Mouse (Mus musculus) forebrain, embryonic 10.5 days (tissue): ENCODE measurements at regions not wholly inside any gene's neighbourhood (a gene's known extent, or its start where the extent isn't known, plus 50 kb on each side); places are given as distances from the start of the nearest gene placed in this dataset.
A peak's percentile ranks its signal among the peaks of the same experiment; 100 is the strongest.
"Not testable (repeated sequence)": the region's sequence is repeated elsewhere in the genome, so short reads cannot be mapped to it uniquely, and the experiment has no call there.

Experiments used
- DNase-seq: peaks from one replicate; pipeline ENCODE4 v3.0.0-alpha.2; 2017; ENCODE audit warnings: low spot score; ENCODE audit errors: extremely low spot score
- H3K27ac ChIP-seq: fragments of 300-500 bp; sonication (generic); 2 replicates; pipeline ENCODE4 v1.5.1; 2016; ENCODE audit warnings: mild to moderate bottlenecking
- H3K27me3 ChIP-seq: fragments of 300-500 bp; sonication (generic); 2 replicates; pipeline ENCODE4 v1.6.1; 2016; ENCODE audit warnings: mild to moderate bottlenecking; ENCODE audit not compliant: poor library complexity, severe bottlenecking
- H3K36me3 ChIP-seq: fragments of 300-500 bp; sonication (generic); replicated peaks from 2 replicates; pipeline ENCODE4 v1.6.1; 2016; ENCODE audit warnings: mild to moderate bottlenecking, moderate library complexity
- H3K4me1 ChIP-seq: fragments of 300-500 bp; sonication (generic); 2 replicates; pipeline ENCODE4 v1.6.1; 2016
- H3K4me3 ChIP-seq: fragments of 300-500 bp; sonication (generic); 2 replicates; pipeline ENCODE4 v1.5.1; 2016; ENCODE audit warnings: mild to moderate bottlenecking, moderate library complexity
- H3K9me3 ChIP-seq: fragments of 300-500 bp; sonication (generic); 2 replicates; pipeline ENCODE4 v1.6.1; 2016; ENCODE audit warnings: mild to moderate bottlenecking, moderate library complexity
- WGBS: fragments of 180-500 bp; shearing (Covaris S2); methylation state at CpG from one replicate; pipeline ENCODE4 v1.1.7; 2016; 5-methylcytosine and 5-hydroxymethylcytosine counted together

DNA sequence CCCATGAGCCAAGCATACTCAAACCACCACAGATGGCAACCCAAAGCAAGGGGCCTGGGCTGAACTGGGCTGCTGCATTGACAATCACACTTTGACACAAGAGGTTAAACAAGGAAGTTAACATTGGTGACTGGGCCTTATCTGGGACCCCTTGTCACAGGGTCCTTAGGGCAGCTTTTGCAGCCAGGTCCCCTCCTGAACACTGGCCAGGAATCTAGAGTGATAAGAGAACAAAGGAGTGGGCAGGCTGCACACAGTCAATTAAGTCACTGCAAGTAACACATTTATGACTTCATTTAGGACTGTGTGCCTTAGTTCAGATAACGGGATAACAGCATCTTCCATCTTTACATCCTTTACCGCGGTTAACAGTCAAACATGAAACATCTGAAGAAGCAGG, 663.5 kb upstream of the Gm19410 start:
- H3K4me3 ChIP-seq, DNase-seq, H3K36me3 ChIP-seq, H3K9me3 ChIP-seq, H3K27me3 ChIP-seq, H3K27ac ChIP-seq, H3K4me1 ChIP-seq: not testable (repeated sequence)
- 94% methylated on average over 3 of the region's 3 CpGs for WGBS

DNA sequence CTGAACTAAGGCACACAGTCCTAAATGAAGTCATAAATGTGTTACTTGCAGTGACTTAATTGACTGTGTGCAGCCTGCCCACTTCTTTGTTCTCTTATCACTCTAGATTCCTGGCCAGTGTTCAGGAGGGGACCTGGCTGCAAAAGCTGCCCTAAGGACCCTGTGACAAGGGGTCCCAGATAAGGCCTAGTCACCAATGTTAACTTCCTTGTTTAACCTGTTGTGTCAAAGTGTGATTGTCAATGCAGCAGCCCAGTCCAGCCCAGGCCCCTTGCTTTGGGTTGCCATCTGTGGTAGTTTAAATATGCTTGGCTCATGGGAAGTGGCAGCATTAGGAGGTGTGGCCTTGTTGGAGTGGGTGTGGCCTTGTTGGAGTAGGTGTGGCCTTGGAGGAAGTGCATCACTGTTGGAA, 661.1 kb upstream of the Gm19410 start:
- not testable (repeated sequence) for H3K4me3 ChIP-seq, H3K36me3 ChIP-seq, H3K4me1 ChIP-seq, H3K27ac ChIP-seq, H3K27me3 ChIP-seq, DNase-seq, H3K9me3 ChIP-seq

DNA sequence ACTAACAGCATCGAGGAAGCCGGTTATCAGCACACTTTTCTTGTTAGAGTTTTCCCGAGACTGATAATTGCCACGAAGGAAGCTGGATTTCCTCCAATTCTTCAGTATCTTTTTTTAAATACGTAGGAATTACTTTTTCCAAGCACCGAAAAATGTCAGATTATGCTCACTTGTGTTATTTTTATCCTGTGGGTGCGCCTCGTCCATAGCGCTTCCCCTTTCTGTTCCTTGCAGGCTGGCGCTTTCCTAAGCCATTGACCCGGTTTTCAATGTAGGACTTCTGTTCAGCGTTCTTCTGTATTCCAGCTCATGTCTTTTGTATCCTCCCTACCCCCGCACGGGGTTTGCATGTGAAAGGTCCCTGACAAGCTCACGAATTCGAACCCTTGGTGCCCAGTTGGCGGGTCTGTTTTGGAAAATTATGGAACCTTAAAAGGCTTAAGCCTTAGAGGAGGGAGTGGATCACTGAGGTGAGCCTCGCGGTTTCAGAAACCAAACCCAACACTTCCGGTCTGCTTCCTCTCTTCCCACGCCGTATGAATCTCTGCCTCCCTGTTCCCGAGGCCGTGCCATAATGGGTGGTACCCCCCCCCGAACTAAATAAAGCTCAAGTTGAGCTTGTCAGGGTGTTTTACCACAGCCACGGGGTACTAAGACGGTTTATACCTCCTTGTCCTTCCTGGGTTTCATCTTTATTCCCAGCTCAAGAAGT, 655.9 kb upstream of the Gm19410 start:
- Histone ChIP-seq H3K27me3 (no peaks in the 10 kb centered on the region), H3K4me1 (no peaks in the 10 kb centered on the region), H3K36me3 (no peaks in the 10 kb centered on the region), H3K4me3 (no peak overlapping the region), H3K27ac (no peak overlapping the region), H3K9me3 (no peaks in the 10 kb centered on the region)
- 90% methylated on average over 27 of the region's 27 CpGs for WGBS
- DNase-seq, result no peak

DNA sequence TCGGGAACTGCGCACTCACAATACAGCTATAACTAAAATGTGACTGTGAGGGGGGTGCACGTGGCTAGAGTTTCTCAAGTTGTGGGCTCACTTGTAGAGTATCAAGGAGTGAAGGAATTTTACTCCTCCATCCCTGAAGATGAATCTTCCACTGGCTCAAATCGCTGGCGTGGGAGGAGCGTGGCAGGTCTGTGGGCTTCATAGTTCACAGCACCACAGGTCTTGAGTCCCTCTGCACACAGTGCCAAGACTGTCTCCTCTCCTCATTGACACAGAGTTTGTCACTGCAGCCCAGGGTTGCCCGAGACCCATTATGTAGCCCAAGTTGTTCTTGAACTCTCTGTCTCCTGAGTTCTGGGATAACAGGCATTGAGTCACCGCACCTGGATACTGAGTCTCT, 655.3 kb upstream of the Gm19410 start:
- no peaks in the 10 kb centered on the region for H3K9me3 ChIP-seq
- H3K36me3 ChIP-seq, result no peaks in the 10 kb centered on the region
- H3K27ac ChIP-seq, result no peak overlapping the region
- no peak for DNase-seq
- no peak overlapping the region for H3K4me3 ChIP-seq
- 91% methylated on average over 8 of the region's 8 CpGs for WGBS
- no peaks in the 10 kb centered on the region for H3K27me3 ChIP-seq
- no peaks in the 10 kb centered on the region for H3K4me1 ChIP-seq

DNA sequence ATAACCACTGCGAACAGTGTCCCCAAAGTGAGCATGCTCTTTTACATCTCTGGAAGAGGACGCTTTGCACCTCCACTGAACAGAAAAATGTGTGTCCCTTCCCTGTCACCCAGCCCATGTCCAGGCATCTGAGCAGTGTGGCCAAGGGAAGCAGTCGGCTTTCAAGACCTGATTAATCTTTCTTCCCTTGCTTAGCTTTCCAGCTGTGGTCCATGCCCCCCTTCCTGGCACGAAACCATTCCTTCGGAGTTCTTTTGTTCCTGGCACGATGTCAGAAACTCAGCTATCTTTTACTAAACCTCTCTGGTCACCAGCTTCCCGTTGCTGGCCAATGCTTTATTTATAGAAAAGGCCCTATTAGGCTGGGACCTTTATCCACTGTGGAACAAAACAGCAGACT, 654.5 kb upstream of the Gm19410 start:
- 80% methylated on average over 7 of the region's 7 CpGs for WGBS
- Histone ChIP-seq H3K36me3 (no peaks in the 10 kb centered on the region), H3K27me3 (no peaks in the 10 kb centered on the region), H3K9me3 (peaks cover 3% of the 10 kb centered on the region; the same call in 1 of the 2 replicates), H3K4me1 (no peaks in the 10 kb centered on the region), H3K4me3 (no peak overlapping the region), H3K27ac (no peak overlapping the region)
- DNase-seq, result no peak

DNA sequence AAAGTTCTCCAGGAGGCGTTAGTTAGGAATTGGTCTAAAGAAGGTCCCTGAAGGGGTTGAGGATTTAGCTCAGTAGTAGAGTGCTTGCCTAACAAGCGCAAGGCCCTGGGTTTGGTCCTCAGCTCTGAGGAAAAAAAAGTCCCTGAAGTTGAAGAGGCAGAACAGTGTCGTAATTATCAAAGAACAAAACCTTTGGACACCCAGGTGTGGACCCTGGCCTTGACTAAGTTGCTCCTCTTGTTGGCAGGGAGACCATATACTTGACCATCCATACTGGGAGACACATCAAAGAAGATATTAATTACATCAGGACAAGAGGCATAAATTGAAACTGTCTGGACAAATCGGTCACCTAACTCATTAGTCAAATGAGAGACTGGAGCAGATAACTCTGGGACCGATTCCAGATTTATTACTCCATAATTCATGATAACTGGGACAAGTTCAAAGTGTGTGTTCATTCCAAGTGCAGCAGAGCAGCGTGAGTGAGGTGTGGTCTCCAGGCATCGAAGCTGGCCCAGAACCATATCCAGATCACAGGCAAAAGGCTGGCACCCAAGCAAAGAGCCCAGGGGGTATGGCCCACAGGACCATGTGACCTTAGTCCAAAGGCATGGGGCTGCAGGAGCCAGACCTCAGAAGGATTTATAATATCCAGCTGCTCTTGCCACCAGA, 652.9 kb upstream of the Gm19410 start:
- Histone ChIP-seq H3K36me3 (no peaks in the 10 kb centered on the region), H3K27me3 (no peaks in the 10 kb centered on the region), H3K9me3 (peaks cover 3% of the 10 kb centered on the region; the same call in 1 of the 2 replicates), H3K4me3 (no peak overlapping the region), H3K4me1 (no peaks in the 10 kb centered on the region), H3K27ac (no peak overlapping the region)
- WGBS, result 93% methylated on average over 7 of the region's 7 CpGs
- DNase-seq, result no peak

DNA sequence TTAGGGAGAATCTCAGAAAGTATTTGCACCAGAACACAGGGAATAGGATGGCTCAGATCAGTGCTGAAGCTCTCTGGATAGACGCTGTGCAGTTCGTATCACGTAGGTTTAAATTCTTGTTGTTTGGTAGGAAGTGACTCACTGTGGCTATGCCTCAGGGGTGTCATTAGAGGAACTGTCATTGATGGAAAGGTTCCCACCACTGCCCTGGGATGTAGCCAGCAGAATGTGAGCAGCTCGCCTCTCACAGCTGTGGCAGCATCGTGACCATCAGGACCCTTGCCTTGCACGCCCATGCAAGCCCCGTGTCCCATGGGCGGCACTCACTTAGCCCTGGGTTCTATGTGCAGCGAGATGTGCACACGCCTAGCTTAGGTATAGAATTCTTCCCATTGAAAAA, 651.6 kb upstream of the Gm19410 start:
- WGBS, result 91% methylated on average over 10 of the region's 10 CpGs

DNA sequence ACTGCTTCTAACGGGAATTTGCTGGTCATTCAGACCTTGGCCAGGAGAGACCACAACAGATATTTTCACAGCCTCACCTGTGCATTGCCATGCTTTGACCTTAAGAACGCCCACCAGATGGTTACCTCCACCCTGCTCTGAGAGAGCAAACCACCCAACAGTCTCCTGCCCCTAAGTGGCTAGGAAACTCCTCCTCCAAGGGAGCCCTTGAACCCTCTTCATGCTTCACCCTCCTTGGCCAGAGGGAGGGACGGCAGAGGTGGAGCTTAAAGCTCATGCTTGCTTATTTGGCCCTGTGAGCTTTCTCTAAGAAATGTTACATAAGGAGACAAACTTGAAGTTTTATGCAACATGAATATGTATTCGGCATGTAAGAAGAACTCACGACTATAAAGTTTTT, 645.0 kb upstream of the Gm19410 start:
- Histone ChIP-seq H3K36me3 (no peaks in the 10 kb centered on the region), H3K4me3 (no peak overlapping the region), H3K4me1 (peaks cover 19% of the 10 kb centered on the region), H3K27me3 (no peaks in the 10 kb centered on the region), H3K27ac (no peak overlapping the region), H3K9me3 (peaks cover 1% of the 10 kb centered on the region; the same call in 1 of the 2 replicates)
- WGBS, result 79% methylated on average over 5 of the region's 5 CpGs
- DNase-seq, result no peak

More for the DNA sequence above, 651.6 kb upstream of the Gm19410 start:
- H3K4me1 ChIP-seq, result no peaks in the 10 kb centered on the region
- peaks cover 3% of the 10 kb centered on the region; the same call in 1 of the 2 replicates for H3K9me3 ChIP-seq
- H3K27me3 ChIP-seq, result no peaks in the 10 kb centered on the region
- no peak for DNase-seq
- no peak overlapping the region for H3K4me3 ChIP-seq
- H3K27ac ChIP-seq, result no peak overlapping the region
- no peaks in the 10 kb centered on the region for H3K36me3 ChIP-seq

DNA sequence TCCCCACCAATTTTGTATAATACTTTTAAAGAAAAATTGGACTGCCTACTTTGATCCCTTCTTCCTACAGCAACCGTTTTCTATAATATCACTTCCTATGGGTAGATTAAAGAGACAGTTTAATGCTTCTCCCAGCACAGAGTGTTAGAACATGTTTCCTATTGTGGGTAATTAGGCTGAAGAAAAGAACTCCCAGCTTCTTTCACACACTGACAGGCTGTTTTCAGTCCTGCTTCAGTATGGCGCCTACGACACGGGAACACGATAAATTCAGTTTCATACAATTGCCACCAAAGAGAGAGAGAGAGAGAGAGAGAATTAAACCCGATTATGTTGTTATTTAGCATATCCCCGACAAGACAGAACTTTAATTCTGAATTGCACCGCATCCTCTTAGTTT, 644.5 kb upstream of the Gm19410 start:
- 94% methylated on average over 8 of the region's 8 CpGs for WGBS
- Histone ChIP-seq H3K9me3 (no peaks in the 10 kb centered on the region), H3K27me3 (no peaks in the 10 kb centered on the region), H3K4me3 (no peak overlapping the region), H3K27ac (no peak overlapping the region), H3K4me1 (peaks cover 19% of the 10 kb centered on the region), H3K36me3 (no peaks in the 10 kb centered on the region)
- no peak for DNase-seq

DNA sequence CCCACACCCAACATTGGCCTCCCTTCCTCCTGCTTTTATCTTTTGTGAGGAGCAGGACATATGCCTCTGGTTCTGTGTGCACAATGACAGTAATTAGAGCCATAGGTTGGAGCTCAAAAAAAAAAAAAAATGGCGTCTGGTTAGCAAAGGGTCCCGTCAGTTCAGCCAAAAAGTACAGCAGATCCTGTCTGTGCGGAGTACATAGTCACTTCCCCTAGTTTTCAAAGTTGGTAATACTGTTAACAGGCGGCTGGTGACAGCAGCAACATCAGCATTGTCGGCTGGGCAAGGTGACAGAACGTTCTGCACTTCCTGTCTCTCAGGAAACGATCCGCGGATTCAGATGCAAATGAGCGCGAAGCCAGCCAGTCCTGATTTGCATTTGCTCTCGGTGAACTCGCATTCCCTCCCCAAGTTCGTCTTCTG, 642.4 kb upstream of the Gm19410 start:
- H3K27me3 ChIP-seq, result no peaks in the 10 kb centered on the region
- WGBS, result 6% methylated on average over 14 of the region's 14 CpGs
- H3K27ac ChIP-seq, result peak overlapping the region; percentile 73
- H3K4me1 ChIP-seq, result peaks cover 19% of the 10 kb centered on the region
- H3K9me3 ChIP-seq, result no peaks in the 10 kb centered on the region
- peak; percentile 45 for DNase-seq
- H3K36me3 ChIP-seq, result no peaks in the 10 kb centered on the region
- peak overlapping the region; percentile 50 for H3K4me3 ChIP-seq

DNA sequence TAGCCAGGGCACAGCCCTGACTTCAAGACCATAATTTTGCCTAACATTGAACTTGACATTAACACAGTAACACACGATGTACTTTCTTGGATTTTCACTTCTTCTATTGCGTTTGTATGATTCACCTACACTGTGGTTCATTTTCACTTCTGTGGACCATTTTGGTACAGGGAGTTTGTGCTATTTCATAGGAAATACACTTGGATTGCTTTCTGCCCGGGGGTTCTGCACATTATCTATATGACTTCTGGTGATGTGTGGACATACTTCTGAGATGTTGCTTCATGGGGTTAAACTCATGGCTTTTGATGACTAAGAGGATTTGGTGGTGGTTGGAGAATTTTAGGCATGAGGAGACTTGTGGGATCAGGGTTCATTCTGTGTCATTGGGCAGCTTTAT, 640.4 kb upstream of the Gm19410 start:
- Histone ChIP-seq H3K27ac (no peak overlapping the region), H3K4me3 (no peak overlapping the region), H3K36me3 (no peaks in the 10 kb centered on the region), H3K27me3 (no peaks in the 10 kb centered on the region), H3K9me3 (no peaks in the 10 kb centered on the region), H3K4me1 (peaks cover 17% of the 10 kb centered on the region)
- no peak for DNase-seq
- 91% methylated on average over 3 of the region's 3 CpGs for WGBS

DNA sequence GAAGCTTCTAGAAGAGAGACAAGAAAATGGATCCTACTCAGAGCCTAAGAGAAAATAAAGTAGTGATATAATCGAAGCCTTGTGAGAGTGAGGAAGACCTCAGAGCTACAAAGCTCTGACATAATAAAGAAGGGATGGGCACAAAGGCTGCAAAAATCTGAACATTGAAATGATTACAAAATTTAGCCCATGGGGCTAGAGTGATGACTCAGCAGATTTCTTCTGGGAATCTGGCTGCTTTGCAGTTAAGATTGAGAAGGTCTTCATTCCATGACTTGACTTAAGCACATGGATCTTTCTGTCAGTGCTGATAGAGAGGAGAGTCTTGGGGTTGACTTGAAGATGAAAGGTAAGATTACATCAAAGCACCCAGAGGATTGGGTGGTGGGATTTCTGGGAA, 633.3 kb upstream of the Gm19410 start:
- DNase-seq, result no peak
- Histone ChIP-seq H3K27me3 (no peaks in the 10 kb centered on the region), H3K27ac (no peak overlapping the region), H3K9me3 (no peaks in the 10 kb centered on the region), H3K4me1 (no peaks in the 10 kb centered on the region), H3K4me3 (no peak overlapping the region), H3K36me3 (no peaks in the 10 kb centered on the region)
- whole genome bisulfite sequencing, result 100% methylated on average over 1 of the region's 1 CpGs

DNA sequence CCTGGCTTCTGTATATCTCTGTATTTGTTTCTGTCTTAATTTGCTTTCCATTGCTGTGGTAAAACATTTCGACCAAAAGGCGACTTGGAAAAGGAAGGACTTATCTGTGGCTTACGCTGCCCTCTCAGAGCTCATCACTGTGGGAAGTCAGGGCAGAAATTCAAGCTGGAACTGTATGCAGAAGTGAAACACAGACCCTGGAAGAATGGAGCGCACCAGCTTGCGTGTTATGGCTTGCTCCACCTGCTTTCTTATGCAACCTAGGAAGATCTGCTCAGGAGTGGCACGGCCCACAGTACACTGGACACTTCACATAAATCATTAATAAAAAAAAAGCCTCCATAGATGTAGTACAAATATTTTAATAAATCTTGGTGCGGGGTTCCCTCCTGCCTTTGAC, 630.0 kb upstream of the Gm19410 start:
- H3K4me1 ChIP-seq, result no peaks in the 10 kb centered on the region
- H3K27me3 ChIP-seq, result no peaks in the 10 kb centered on the region
- H3K4me3 ChIP-seq, result no peak overlapping the region
- no peak overlapping the region for H3K27ac ChIP-seq
- WGBS, result 89% methylated on average over 7 of the region's 7 CpGs
- no peak for DNase-seq
- H3K36me3 ChIP-seq, result no peaks in the 10 kb centered on the region
- H3K9me3 ChIP-seq, result no peaks in the 10 kb centered on the region
